Mouse (Mus musculus): ENCODE results near the gene Lhx5. TPM values are rescaled to one million over a fixed set of nuclear protein-coding genes. Genes with fewer than 3 reads are reported as not detected.

Gene Lhx5
- total RNA-seq, 4 experiments from 2014 or later = not detected

DNA sequence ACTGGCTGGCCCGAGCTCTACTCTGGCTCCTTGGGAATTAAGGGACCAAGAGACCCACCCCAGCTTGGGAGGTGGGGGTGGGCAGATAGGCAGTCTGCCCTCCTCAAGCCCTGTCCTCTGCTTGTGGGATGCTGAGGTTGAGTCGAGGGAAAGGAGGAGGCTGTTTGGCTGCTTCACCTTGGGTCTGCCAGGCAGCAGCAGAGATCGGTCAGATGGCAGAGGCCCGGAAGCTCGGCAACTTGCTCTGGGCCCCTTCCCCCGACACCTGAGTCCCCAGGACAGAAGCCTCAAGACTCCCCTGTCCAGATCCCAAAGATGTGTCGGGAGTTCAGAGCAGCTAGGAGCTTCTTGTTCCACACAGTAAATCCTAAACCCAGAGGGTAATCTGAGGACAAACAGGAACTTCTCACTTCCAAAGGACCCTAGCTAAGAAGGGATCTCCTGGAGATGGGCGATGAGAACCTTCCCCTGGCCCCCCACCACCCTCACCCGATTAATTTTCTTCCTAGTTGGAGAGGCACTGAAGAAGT is 1.1 kb downstream of the Lhx5 start:
- DNase-seq (ENCODE audit: low spot score) = no peak

DNA sequence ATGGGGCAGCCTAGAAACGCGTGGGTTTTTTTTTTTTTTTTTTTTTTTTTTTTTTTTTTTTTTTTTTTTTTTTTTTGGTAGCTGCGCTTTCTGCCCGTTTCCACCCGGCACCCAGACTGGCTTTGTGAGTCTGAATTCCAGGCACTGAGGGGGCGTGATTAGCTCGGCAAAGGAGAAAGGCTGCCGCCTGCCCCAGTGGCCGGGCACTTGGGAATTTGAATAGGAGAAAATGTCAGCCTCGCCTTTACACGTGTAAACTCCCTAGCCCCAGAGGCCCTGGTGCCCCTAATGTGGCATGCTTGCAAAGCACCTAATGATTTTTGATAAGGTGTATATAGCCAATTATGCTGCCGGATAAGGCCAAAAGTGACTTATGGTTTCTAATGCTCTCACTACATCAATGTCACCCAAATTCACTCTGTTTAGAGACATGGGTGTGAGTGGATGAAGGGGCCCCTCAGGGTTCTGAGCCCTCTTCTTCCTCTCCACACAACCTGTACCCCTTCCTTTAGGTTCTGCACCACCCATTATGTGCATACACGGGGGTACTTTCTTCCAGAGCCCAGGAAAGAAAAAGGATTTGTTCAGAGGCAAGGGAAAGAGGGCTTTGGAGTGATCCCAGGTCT is 1.7 kb downstream of the Lhx5 start:
- no peak for DNase-seq (ENCODE audit: low spot score)

DNA sequence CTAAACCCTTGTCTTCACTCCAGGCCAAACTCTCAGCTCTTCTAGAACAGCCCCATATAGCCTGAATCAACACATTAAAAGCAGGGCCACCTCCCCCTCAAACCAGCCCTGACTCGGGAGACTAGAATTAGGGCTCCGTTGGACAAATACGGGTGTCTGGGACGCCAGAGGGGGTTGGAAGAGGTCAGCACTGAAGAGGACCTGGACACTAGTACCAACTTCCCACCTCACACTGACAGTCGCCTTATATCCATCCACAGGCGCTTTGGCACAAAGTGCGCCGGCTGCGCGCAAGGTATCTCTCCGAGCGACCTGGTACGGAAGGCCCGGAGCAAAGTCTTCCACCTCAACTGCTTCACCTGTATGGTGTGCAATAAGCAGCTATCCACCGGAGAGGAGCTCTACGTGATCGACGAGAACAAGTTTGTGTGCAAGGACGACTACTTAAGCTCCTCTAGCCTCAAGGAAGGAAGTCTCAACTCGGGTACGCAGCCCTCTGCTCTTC is 2.8 kb downstream of the Lhx5 start:
- no peak for DNase-seq (ENCODE audit: low spot score)

DNA sequence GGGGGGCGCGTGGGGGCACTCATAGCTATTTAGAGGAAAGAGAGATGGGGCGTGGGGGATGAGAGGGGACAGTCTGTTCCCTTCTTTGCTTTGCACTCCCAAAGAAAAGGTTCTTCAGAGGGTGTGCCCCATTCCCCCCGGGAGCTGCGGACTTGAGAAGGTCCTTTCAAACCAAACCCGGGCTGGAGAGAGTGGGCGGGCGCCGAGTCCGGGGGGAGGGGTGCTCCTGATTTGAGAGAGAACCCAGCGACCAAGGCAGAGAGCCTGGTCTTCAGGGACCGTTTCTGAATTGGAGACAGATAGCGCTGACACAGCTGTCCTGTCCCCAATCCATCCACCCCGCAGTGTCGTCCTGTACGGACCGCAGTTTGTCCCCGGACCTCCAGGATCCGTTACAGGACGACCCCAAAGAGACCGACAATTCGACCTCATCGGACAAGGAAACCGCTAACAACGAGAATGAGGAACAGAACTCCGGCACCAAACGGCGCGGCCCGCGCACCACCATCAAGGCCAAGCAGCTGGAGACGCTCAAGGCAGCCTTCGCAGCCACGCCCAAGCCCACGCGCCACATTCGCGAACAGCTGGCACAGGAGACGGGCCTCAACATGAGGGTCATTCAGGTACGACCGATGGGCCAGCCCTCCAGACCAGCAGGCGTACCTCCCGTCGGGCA is 3.6 kb downstream of the Lhx5 start:
- no peak for DNase-seq (ENCODE audit: low spot score)

GRCm38 (mm10) chr5:120435731-120436501 is 4.4 kb downstream of the Lhx5 start:
- DNase-seq (ENCODE audit: low spot score) = no peak

- no peak for DNase-seq (ENCODE audit: low spot score)
Observed at GRCm38 (mm10) chr5:120436885-120437495, 5.5 kb downstream of the Lhx5 start.

GRCm38 (mm10) chr5:120437539-120437938 is 6.0 kb downstream of the Lhx5 start:
- no peak for DNase-seq (ENCODE audit: low spot score)

DNA sequence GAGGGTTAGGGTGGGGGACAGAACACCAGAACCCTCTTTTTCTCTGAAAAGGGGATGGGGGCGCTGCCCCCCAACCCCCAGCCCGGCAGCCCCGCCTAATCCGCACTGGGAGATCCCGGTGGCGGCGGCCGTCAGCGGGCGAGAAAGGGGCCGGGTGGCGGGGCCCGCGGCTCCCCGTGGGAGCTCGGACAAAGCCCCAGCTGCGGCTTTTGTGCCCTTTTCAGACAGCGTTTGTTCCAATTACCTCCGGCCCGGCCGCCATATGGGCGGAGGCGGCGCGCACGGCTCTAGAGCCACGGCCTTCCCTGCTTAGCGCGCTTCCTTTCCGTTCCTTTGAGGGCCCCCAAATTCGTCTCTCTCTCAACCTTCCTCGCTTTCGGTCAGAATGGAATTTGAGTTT is 6.5 kb downstream of the Lhx5 start:
- DNase-seq (ENCODE audit: low spot score) = no peak

GRCm38 (mm10) chr5:120438469-120438868 is 7.0 kb downstream of the Lhx5 start:
- DNase-seq (ENCODE audit: low spot score) = no peak

DNA sequence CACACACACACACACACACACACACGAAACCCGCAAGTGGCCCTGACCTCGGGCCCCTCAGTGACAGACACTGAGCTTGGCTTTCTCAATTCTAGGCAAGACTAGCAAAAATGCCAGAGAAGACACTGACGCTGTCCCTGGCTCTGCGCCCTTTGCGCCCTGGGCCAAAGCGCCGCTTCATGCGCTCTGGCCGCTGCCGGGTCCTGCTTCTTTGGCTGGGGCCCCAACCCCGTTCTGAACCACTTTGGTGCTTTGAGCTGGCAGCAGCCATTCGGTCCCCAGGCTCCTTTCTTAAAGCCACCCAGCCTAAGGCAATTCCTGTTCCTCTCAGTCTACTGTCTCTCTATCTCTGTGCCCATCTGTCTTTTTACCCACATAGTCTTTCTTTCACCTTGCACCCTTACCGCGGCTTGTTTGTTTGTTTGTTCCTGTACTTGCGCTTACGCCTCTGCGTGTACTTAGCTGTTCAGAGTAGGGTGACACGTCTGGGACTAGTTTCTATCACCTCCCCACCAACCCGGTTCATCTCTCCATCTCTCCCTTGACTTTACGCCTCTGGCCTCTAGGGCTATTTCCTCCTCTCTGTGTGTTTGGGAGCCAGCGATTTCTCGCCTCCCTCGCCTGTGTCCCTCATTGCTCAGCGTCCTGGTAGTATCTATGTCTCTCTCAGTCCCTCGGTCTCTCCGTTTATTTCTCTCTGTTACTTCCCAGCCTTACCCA is 7.7 kb downstream of the Lhx5 start:
- DNase-seq (ENCODE audit: low spot score) = no peak

GRCm38 (mm10) chr5:120439887-120440670 is 8.6 kb downstream of the Lhx5 start:
- no peak for DNase-seq (ENCODE audit: low spot score)

GRCm38 (mm10) chr5:120440733-120441132 is 9.2 kb downstream of the Lhx5 start:
- DNase-seq (ENCODE audit: low spot score) = peak; percentile 80

GRCm38 (mm10) chr5:120447305-120447704 is 15.8 kb downstream of the Lhx5 start:
- DNase-seq (ENCODE audit: low spot score) = no peak

- DNase-seq (ENCODE audit: low spot score) = no peak
Observed at GRCm38 (mm10) chr5:120454756-120455337, 23.3 kb downstream of the Lhx5 start.

GRCm38 (mm10) chr5:120456253-120456652 is 24.8 kb downstream of the Lhx5 start:
- no peak for DNase-seq (ENCODE audit: low spot score)

DNA sequence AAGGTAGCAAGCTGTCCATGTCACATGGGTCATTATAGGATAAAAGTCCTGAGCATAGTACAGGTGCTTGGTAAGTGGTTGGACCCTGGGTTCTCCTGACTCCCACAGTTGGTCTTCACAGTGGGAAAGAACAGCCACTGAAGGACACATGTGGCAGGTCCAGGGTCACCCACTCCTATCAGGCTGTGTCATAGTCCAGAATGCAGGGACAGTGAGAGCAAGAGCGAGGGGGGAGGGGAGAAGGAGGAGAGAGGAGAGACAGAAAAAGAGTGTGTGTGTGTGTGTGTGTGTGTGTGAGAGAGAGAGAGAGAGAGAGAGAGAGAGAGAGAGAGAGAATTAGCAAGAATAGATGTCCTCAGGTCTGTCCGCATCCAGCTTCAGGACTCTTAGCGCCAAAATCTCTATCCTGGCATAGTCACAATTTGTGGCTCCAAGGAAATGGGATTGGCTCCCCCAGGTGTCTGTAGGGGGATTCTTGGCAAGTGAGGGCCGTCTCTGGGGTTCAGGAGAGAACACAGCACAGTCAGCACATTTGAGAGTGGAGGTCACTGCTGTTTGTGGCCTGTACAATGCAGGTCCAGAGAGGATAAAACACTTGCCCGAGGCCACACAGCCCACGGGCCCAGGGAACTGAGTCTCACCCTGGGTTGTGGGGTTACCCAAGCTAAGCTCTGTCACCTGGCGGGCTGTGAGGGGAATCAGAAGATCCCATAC is 25.5 kb downstream of the Lhx5 start:
- DNase-seq (ENCODE audit: low spot score) = no peak

DNA sequence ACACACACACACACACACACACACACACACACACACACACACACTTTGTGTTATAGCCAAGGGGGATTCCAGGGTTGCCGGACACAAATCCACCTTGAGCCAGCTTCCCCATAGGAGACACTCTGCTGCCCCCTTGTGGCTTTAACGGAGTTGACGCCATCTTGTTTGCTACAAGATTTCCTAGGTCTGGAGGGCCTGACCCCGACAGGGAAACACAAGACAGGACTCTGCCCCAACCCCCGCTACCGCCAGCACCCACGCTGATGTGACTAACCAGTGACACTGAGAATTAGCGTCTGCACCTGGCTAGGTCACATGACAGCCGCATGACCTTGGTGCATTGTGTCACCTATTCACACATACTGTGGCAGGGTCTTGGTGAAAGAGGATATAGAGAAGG is 26.1 kb downstream of the Lhx5 start:
- DNase-seq (ENCODE audit: low spot score) = no peak

GRCm38 (mm10) chr5:120459133-120459532 is 27.6 kb downstream of the Lhx5 start:
- DNase-seq (ENCODE audit: low spot score) = no peak

GRCm38 (mm10) chr5:120461902-120462301 is 30.4 kb downstream of the Lhx5 start:
- no peak for DNase-seq (ENCODE audit: low spot score)

Measured in heart, adult 8-10 months (tissue).